Mouse (Mus musculus) erythroblast, adult 5-6 weeks (primary cell): ENCODE data around the gene Rps29. TPM values are rescaled to one million over a fixed set of nuclear protein-coding genes. Genes with fewer than 3 reads are reported as not detected.

Source experiments
- ATAC-seq: replicated peaks from 2 replicates; pipeline ENCODE4 v1.8.0; 2016; ENCODE audit warnings: moderate number of reproducible peaks, mild to moderate bottlenecking, moderate TSS enrichment, inconsistent platforms; ENCODE audit not compliant: poor library complexity, low FRiP score, severe bottlenecking
- total RNA-seq, 2 experiments: library from RNA; stranded (forward) in 1 of 2; stranded (reverse) in 1 of 2; fragments of 150-400 nt in 1 of 2; fragments of 200-764, 138-1000 nt in 1 of 2; gene quantifications; 2 replicates each; pipeline versions ENCODE4 v1.2.3 to v1.2.4; 2015 to 2017; ENCODE audit warnings: low replicate concordance in 2 of 2

The Rps29 gene
- total RNA-seq (2015; ENCODE audit: low replicate concordance) (531 and 573 TPM in 2 replicates), total RNA-seq (2017; ENCODE audit: low replicate concordance) (408 and 804 TPM in 2 replicates)

DNA sequence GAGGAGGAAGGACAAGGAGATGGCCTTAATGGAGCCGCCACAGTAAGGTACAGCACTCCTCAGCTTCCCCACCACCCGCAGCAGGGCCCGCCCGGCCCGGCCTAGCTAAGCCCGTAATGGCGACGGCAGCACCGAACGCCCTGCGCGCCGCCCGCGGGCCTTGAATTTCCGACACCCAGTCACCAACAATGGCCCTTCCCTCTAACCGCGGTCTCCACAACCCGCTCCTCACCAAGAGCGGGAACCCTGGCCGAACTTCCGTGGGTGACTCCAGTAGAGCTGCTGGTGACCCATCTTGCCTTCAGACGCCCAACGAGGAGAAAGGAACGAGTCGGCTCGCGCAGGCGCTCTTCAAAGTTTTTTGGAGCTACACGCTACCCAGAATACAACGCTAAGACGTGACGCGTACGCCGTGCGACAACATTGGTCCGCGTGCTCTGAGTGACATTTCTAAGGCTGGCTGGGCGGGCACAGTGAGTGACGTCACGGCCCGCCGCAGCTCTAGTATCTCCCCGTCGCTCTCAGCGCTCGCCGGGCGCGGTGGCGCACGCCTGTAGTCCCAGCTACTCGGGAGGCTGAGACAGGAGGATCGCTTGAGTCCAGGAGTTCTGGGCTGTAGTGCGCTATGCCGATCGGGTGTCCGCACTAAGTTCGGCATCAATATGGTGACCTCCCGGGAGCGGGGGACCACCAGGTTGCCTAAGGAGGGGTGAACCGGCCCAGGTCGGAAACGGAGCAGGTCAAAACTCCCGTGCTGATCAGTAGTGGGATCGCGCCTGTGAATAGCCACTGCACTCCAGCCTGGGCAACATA, at the start of gene Rps29:
TSS of gene Rps29 (minus strand) at position 422 of the 813 bp plus-strand sequence.
- ATAC-seq, result peak; percentile 93

DNA sequence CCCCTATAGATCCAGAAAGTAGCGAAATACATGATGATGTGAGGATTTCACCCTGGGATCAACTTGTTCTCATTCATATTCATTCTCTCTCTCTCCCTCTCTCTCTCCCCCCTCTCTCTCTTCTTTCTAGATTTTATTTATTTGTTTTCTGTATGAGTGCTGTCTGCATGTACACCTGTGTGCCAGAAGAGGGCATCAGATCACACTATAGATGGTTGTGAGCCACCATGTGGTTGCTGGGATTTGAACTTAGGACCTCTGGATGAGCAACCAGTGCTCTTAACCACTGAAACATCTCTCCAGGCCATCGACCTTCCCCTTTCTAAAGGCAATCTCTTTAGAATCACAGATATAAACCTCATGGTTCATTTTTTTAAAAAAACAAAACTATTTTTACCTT, 49.5 kb upstream of the Rps29 start:
- no peak for ATAC-seq

DNA sequence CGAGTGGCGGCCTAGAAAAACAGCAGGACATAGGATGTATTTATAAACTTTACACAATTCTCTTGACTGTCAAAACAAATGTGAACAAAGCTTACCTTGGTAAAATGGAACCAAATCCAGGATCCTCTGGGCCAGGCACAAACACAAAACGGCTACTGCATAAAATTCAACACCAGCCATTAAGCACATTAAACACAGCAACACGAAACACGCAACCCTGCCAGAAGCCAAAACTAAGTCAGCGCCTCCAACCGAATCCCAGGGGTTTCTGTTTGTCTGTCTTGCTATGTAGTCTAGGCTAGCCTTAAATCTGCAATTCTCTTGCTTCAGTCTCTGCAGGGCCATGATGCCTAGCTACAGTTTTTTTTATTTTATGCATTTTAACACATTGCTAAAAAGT, 48.9 kb upstream of the Rps29 start:
- ATAC-seq, result no peak

DNA sequence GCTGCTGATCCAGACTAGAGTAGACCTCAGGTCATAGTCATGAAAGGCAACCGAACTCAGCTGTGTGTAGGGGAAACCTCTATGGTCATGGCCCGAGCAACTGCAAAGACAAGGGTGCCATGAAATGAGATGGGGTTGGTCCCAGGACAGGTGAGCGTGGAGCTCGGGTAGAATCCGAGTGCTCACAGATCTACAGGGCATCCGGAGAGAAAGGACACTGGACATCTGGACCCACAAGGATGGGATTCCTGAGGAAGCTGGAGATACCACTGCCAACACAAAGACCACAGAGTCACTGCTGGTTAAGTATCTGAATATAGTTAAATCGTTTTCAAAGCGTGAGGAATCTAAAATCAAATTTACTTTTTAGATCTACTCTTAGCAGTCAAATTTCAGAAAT, 48.4 kb upstream of the Rps29 start:
- ATAC-seq, result no peak

DNA sequence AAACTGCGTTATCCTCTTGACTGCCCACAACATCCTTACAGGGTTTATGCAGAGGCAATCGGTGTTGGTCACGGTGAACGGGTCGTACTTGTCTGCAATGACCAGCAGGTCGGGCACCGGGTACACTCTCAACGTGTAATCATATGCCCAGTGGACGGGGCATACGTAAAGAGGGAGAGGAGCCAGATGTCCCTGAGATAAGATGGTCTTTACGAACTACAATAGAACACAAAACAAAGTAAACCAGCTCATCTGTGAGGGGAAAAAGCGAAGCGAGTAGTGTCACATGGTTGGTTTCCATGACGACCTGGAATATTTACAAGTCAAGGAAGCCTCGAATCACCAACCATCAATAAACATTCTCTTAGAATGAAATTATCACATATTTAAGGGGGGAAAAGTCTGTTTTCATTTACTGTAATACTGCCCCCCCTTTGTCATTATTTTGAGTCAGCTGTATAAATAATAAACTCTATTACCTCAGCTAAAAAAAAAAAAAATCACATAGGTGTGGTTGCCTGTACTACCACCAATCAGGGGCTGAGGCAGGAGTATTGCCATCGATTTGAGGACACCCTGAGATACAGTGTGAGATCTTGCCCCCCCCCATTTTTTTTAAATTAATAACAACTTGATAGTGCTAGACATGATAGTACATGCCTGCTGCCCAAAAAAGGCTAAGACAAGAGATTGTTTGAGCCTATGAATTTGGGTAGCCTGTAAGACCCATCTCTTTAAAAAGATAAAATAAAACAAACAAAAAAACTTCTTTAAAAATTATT, 45.3 kb upstream of the Rps29 start, which contains the start of gene Gm49384:
TSS of gene Gm49384 (minus strand) at position 216 of the 782 bp plus-strand sequence.
- no peak for ATAC-seq

DNA sequence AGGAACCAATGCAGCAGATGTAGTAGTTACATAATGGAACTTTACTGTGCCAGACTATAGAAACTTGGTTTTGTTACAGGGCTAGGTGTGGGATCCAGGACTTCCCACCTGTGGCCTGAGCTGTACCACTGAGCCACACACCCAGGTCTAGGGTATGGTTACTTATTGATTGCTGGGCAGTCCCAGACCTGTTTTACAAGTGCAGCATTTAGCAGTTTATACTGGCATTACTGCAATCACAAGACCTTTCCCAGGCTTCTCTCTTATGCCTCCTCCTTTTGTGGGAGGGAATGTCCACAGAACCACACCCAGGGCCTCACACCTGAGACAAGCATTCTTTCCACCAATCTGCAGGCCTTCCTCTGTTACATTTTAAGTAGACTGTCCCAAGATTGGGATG, 40.0 kb upstream of the Rps29 start:
- no peak for ATAC-seq

DNA sequence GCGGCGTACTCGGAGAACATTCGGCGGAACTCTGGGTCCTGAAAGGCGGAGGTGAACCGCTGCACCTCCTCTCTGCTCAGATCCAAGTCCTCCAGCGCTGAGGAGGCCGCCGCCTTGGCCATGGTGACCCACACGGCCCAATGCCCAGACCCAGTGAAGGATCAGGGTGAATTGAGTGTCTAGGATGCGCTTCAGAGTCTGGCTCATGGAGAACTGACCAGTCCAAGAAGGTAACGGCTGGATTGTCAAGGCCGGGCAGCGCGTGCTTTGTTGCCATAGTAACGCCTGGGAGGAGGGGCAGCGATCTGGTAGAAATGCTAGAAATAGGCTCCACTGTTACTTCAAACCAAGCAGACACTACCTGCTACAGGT, 39.2 kb upstream of the Rps29 start, which contains the start of gene Dnaaf2:
TSS of gene Dnaaf2 (minus strand) at position 266 of the 372 bp plus-strand sequence.
- peak; percentile 66 for ATAC-seq

DNA sequence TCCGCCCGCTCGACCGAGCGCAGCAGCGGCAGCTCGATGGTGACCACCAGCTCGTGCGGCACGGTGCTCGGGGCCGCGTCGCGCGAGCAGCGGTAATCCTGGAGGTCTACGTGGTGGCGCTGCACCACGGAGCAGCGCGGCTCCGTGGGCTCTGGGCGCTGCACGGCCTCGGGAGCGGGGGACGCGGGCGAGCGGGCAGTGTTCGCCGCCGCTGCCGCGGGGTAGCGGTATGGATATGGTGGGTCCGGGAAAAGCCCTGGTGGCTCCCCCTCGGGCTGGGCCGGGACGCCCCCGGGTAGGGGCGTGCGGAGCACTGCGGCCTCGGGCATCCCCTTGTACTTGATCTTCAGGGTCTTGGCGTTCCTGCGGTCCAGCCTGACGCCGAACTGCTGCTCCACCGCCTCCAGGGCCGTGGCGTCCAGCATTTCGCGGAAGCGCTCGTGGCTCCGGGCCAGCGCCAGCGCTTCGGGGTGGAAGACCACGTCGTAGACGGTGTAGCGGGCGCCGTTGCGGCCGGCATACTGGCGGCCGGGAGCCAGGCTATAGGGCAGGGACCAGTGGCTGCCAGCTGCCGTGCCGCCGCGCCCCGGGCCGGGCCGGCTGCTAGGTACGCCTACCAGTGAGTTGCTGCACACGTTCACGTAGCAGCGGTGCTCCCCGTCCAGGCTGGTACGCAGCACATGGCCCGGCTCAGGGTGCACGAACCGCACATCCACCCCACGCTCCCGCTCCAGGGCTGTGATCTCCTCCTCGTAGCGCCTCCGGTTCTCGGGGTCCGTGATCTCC, 38.6 kb upstream of the Rps29 start:
- ATAC-seq, result peak; percentile 77

DNA sequence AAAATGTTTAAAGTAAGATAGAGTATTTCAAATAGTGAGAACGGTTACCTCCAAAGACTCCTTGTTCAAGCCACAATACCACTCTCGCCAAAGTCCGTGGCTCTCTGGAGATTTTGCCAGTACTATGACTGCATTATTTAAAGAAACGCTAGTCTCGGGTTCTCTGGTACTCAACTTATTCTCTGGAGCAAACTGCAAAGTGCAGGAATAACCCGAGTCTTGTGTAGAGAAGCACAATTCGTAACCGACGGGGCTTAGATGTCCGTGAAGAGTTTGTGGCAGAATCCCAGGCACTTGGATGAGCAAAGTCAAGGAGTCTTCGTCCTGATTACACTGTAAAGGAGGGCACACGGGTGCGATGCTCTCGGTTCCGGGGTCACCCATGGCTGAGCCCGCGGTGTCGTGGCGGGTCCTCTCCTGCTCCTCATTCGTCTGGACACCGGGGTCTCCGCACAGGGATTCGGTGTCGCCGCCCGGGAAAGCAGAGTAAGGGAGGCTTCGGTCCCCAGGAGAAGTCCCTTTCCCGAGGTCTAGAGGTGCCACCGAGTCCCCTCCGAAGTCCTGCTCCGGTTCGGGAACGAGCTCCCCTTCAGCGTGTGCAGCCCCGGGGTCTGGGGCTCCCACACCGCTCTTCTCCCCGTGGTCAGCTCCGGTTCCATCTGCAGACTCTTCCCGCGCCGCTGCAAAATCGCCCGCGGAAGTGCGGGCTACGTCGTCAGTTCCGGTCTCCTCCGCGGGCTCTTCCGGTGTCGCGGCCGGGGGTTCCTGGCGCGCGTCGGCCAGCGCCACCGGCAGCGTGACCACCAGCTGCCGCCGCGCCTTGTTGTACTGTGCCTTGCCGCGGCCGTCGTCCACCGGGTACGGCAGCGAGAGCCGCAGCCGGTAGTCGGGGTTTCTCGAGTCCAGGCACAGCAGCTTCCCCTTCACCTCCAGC, 37.7 kb upstream of the Rps29 start, which contains the start of gene Gm49383:
TSS of gene Gm49383 (minus strand) at position 661 of the 934 bp plus-strand sequence.
- ATAC-seq, result peak; percentile 67

DNA sequence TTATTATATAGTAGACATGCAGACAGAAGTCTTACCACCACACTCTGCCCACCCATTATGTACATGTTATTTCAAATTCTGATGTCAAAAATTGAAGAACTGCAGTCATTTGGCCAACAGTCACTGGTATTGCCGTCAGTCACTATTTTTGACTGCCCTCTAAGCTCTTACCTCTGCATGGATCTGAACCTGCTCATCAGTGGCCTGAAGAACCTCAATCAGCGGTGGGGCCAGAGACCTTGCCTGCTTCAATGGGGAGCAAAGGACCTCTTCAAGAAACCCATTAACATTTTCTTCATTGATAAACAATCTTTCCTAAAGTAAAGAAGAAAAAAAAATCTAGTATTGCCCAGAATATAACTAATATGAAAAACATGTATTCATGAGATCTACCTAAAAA, 33.7 kb upstream of the Rps29 start:
- no peak for ATAC-seq

DNA sequence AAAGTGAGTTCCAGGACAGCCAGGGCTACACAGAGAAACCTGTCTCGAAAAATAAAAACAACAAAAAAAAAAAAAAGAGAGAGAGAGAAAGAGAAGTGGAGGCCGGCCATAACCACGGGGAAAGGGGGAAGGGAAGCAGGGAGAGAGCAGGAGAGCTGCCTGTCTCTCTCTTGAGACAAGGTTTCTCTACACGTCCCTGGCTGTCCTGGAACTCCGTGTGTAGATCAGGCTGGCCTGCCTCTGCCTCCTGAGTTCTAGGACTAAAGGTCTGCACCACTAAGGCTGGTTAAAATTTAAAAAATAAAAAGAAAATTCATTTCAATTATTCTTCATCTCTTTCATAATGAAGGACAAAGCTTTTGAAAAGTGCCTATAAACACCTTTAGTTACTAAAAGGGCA, 32.4 kb upstream of the Rps29 start:
- ATAC-seq, result no peak

DNA sequence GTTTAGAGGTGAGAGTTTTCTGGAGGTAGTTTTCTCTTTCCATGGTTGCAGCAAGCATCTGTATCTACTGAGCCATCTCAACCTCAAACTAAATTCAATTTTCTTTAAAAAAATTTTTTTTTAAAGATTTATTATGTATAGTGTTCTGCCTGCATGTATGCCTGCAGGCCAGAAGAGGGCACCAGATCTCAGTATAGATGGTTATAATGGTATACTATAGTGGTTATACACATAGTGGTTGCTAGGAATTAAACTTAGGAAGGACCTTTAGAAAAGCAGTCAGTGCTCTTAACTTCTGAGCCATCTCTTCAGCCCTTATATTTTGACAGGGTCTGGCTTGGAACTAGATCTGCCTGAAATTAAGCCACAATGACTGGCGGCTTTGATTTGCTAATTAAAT, 31.5 kb upstream of the Rps29 start:
- peak; percentile 70; the same call in 1 of the 2 replicates for ATAC-seq

DNA sequence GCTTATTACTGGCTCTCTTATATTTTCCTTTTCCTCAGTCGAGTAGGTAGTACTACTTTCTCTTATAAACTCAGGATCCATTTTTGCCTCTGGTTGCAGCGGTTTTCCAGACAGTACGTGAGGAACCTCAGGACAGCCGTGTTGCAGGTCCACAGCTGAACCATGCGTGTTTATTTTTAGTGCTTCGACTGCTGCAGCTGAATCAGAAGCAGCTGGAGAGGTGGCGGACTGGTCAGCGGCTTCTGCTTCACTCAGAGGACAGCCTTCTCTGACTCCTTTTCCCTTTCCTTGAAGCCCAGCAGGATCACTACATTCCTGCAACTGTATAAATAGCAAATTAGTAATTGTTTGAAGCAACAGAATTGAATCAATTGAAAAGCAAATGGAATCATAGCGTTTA, 31.1 kb upstream of the Rps29 start:
- ATAC-seq, result no peak

DNA sequence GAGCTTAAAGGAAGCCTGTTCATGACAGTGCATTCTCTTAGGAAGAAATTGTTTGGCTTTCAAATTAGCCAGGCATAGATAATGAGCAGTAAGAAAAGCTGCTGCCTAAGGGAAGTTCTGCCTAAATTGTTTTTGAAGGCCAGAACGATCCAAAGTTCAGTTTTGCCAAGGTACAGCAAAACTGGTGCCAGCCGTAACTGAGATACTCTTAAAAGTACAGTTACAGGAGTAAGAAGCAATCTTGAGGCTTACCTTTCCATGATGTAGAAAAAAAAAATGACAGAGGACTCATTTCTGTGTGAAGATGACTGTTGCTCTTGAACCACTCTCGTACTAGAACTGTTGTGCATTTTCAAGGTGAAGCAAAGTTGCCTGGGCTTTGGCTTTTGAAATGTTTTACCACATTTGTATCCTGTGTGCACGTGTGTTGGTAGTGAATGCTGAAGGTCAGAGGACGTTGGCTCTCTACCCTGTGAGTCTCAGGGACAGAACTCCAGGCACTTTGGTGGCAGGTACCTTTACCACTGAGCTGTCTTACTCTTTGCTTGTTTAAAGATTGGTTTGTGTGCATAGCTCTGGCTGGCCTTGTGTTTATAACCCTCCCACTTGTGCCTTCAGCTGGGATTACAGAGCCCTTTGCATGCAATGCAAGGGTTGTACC, 28.0 kb upstream of the Rps29 start:
- no peak for ATAC-seq

DNA sequence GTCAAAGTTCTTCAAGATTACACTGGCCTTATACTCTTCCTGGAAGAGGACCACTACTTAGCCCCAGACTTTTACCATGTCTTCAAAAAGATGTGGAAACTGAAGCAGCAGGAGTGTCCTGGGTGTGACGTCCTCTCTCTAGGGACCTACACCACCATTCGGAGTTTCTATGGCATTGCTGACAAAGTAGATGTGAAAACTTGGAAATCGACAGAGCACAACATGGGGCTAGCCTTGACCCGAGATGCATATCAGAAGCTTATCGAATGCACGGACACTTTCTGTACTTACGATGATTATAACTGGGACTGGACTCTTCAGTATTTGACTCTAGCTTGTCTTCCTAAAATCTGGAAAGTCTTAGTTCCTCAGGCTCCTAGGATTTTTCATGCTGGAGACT, 26.4 kb upstream of the Rps29 start:
- ATAC-seq, result no peak

DNA sequence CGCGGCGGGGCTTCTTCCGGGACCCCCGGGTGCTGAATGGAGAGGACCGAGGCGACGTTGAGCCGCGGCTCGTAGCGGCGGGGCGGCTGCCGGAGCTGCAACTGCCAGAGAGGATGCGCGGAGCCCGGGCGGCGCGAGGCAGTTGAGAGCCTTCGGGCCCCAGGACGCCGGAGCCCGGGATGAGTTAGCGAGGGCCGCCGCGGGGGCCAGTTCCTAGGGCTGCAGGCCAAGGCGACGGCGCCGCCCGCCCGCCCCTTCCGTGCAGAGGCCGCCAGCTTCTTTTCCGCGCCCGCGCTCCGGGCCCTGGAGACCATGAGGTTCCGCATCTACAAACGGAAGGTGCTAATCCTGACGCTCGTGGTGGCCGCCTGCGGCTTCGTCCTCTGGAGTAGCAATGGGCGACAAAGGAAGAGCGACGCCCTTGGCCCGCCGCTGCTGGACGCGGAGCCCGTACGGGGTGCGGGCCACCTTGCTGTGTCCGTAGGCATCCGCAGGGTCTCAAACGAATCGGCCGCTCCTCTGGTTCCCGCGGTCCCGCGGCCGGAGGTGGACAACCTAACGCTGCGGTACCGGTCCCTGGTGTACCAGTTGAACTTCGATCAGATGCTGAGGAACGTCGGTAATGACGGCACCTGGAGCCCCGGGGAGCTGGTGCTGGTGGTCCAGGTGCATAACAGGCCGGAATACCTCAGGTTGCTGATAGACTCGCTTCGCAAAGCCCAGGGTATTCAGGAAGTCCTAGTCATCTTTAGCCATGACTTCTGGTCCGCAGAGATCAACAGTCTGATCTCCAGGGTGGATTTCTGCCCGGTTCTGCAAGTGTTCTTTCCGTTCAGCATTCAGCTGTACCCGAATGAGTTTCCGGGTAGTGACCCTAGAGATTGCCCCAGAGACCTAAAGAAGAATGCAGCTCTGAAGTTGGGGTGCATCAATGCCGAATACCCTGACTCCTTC, 25.6 kb upstream of the Rps29 start:
- peak; percentile 42 for ATAC-seq

DNA sequence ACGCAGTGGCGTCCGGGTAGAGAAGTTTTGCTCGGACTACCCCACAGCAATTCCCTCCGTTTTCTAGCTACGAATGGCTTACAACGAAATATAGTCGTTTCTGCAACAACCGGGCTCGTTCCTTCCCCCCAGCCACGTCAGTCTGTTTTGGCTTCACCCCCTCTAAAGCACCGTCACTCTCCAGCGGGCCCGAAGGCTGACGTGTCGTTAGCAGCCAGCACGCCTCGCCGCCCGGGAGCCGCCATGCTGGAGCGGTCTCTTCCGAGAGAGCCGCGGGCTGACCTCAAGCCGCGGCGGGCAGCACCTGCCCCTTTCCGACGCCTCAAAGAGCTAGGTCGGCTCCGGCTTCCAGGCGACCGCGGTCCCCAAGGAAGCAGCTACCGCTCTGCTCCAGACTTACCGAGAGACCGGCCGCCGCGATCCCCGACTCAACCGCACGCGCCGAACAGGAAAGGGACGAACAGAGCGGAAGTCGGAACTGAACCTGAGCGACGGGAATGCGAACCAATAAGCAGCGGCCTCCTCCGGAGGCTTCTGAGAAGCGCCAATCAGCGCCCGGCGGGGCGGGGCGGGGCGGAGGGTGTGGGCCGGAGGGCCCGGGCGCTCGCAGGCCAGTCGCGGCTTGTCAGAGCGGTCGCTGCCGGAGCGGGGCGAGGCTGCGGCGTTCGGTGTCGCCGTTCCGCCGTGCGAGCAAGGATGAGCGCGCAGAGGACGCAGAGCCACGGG, 24.8 kb upstream of the Rps29 start, which contains the start of the genes Rpl36al and Mgat2:
TSS of gene Rpl36al (minus strand) at position 501 of the 726 bp plus-strand sequence.
TSS of gene Mgat2 (plus strand) at position 575 of the 726 bp plus-strand sequence.
- peak; percentile 95 for ATAC-seq
